ENCODE assay signal across 8 mouse cellular contexts in the genomic region with DNA sequence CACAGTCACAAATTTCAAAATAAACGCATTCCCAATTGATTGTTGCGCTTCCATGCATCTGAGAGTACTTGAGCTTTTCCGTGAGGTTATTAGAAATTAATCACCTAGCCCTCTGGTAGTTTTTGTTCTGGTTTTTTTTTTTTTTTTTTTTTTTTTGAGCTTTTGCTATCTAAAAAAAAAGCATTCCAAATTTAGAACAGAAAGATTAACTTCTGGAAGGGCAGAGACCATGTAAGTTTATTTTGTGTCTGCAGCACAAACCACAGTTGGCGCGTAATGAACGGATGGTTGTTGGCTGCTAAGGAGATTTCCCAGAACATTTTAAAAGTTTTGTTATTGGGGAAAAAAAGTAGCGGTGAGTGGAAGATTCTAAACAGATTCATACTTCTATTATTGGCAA. TPM values are rescaled to one million over a fixed set of nuclear protein-coding genes. Genes with fewer than 3 reads are reported as not detected.
DNase-seq lines count a peak whose midpoint lies in the region; ATAC-seq lines count a peak whose summit lies in the region.

No protein-coding gene starts in this region.

- H3K4me3 ChIP-seq in kidney, embryonic 14.5 days (ENCODE audit: low read length): peak overlapping the region; percentile 97
- peak overlapping the region; percentile 99 for H3K4me3 ChIP-seq in hindbrain, embryonic 13.5 days
- H3K4me3 ChIP-seq in midbrain, embryonic 13.5 days (replicated peaks): peak overlapping the region; percentile 99

- WGBS in kidney, embryonic 14.5 days: 46% methylated on average over 7 of the region's 7 CpGs
- 66% methylated on average over 7 of the region's 7 CpGs for WGBS in hindbrain, embryonic 13.5 days
- 62% methylated on average over 7 of the region's 7 CpGs for whole genome bisulfite sequencing in midbrain, embryonic 13.5 days

- H3K4me1 ChIP-seq in kidney, embryonic 14.5 days (ENCODE audit: control insufficient read depth, insufficient read depth, low read length): peaks cover 6% of the 10 kb centered on the region; the same call in 1 of the 2 replicates
- H3K4me1 ChIP-seq in hindbrain, embryonic 13.5 days (replicated peaks): peaks cover 20% of the 10 kb centered on the region
- peaks cover 19% of the 10 kb centered on the region for H3K4me1 ChIP-seq in midbrain, embryonic 13.5 days (replicated peaks)

- no peaks in the 10 kb centered on the region for H3K9me3 ChIP-seq in kidney, embryonic 14.5 days (ENCODE audit: control insufficient read depth, low read length)
- H3K9me3 ChIP-seq in hindbrain, embryonic 13.5 days: no peaks in the 10 kb centered on the region
- no peaks in the 10 kb centered on the region for H3K9me3 ChIP-seq in midbrain, embryonic 13.5 days

- no peaks in the 10 kb centered on the region for H3K27me3 ChIP-seq in kidney, embryonic 14.5 days (ENCODE audit: control insufficient read depth, insufficient read depth, low read length)
- no peaks in the 10 kb centered on the region for H3K27me3 ChIP-seq in hindbrain, embryonic 13.5 days
- H3K27me3 ChIP-seq in midbrain, embryonic 13.5 days: no peaks in the 10 kb centered on the region

- H3K9ac ChIP-seq in kidney, embryonic 14.5 days (ENCODE audit: low read depth, low read length): peak overlapping the region; percentile 97; the same call in 1 of the 2 replicates
- H3K9ac ChIP-seq in hindbrain, embryonic 13.5 days: peak overlapping the region; percentile 98
- peak overlapping the region; percentile 98 for H3K9ac ChIP-seq in midbrain, embryonic 13.5 days (replicated peaks)

- no peak overlapping the region for H3K27ac ChIP-seq in kidney, embryonic 14.5 days (ENCODE audit: low read depth, low read length)
- no peak overlapping the region; the same call in 1 of the 2 replicates for H3K27ac ChIP-seq in hindbrain, embryonic 13.5 days
- no peak overlapping the region for H3K27ac ChIP-seq in midbrain, embryonic 13.5 days

- H3K36me3 ChIP-seq in kidney, embryonic 14.5 days (ENCODE audit: control insufficient read depth, insufficient read depth, low read length): peaks cover 3% of the 10 kb centered on the region; the same call in 1 of the 2 replicates
- no peaks in the 10 kb centered on the region for H3K36me3 ChIP-seq in hindbrain, embryonic 13.5 days
- H3K36me3 ChIP-seq in midbrain, embryonic 13.5 days: no peaks in the 10 kb centered on the region

- H3K4me2 ChIP-seq in kidney, embryonic 14.5 days (replicated peaks; ENCODE audit: low read depth, low read length): peak overlapping the region; percentile 83
- peak overlapping the region; percentile 78 for H3K4me2 ChIP-seq in hindbrain, embryonic 13.5 days
- H3K4me2 ChIP-seq in midbrain, embryonic 13.5 days (replicated peaks): peak overlapping the region; percentile 84

- no peak for DNase-seq in kidney, adult 18-20 months
- peak; percentile 10 for DNase-seq in brain, adult 2 months (ENCODE audit: low read depth, low spot score)
- no peak for DNase-seq in urinary bladder, postnatal 14 days (ENCODE audit: low spot score)
- no peak for DNase-seq in left cerebral cortex, adult 11 months (ENCODE audit: low spot score)

- ATAC-seq in kidney, embryonic 14.5 days (ENCODE audit: low FRiP score, low TSS enrichment): no peak
- ATAC-seq in hindbrain, embryonic 13.5 days (ENCODE audit: low FRiP score): no peak
- no peak for ATAC-seq in midbrain, embryonic 13.5 days
- no peak for ATAC-seq in cerebellum, adult (ENCODE audit: insufficient number of reproducible peaks, low FRiP score, low TSS enrichment)

RNA-seq across cellular contexts. Expression of a gene that starts 0.8 kb away (rescaled TPM):
- polyA plus RNA-seq in kidney, embryonic 14.5 days (2014; fragmentation: Nextera tagmentation; extraction: Ambion mirVana): 29.3 and 65.2 TPM in 2 replicates
- 133 and 140 TPM in 2 replicates for polyA plus RNA-seq in hindbrain, embryonic 13.5 days (2015; fragmentation: Nextera tagmentation; extraction: Ambion mirVana)
- polyA plus RNA-seq in midbrain, embryonic 13.5 days (2015; fragmentation: Nextera tagmentation; extraction: Ambion mirVana): 119 and 126 TPM in 2 replicates

RNA-seq across cellular contexts. Expression of a gene that starts 38.5 kb away (rescaled TPM):
- polyA plus RNA-seq in kidney, embryonic 14.5 days (2014; fragmentation: Nextera tagmentation; extraction: Ambion mirVana): 1.2 and 1.7 TPM in 2 replicates
- 9.5 and 9.7 TPM in 2 replicates for polyA plus RNA-seq in hindbrain, embryonic 13.5 days (2015; fragmentation: Nextera tagmentation; extraction: Ambion mirVana)
- 6.6 and 7.0 TPM in 2 replicates for polyA plus RNA-seq in midbrain, embryonic 13.5 days (2015; fragmentation: Nextera tagmentation; extraction: Ambion mirVana)
